Mouse (Mus musculus): Measurements from ENCODE around the gene Uck1.
A peak's percentile ranks its signal among the peaks of the same experiment; 100 is the strongest.
"Not testable (repeated sequence)": the region's sequence is repeated elsewhere in the genome, so short reads cannot be mapped to it uniquely, and the experiment has no call there.

Gene Uck1

DNA sequence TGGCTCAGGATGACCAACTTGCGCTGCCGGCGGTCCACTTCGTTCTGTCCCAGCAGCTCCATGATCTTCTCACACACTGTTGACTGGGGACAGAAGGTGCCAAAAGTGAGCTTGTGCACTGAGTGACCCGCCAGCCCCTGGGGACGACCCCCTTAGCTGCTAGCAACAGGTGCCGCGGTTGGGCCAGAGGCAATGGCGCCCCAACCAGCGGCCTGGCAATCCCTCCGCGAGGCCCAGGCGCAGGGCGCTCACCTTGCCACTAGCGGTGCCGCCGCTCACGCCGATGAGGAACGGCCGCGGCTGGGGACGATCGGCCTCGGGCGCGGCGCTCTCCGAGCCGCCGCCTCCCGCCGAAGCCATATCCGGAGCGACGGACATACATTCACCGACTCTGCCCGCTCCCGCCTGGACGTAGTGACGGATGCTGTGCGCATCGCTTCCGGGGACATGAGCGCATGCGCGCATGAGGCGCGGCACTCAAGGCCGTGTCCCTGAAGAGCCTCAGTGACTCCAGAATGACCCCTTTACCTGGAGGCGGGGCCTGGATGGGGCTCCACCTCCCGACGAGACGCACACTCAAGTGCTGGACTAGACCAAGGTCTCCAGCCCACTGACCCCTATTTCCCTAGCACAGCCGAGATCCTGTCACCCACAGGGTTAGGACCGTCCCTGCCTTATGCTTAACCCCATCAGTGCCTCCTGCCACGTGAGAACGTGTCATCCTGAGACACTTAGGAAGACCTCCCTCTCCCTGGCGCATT is at the start of gene Uck1:
Uck1 (minus strand) TSS at position 503 of the 761 bp plus-strand sequence.
- peak; percentile 93 for ATAC-seq (ENCODE audit: insufficient number of reproducible peaks, low FRiP score, low TSS enrichment)

DNA sequence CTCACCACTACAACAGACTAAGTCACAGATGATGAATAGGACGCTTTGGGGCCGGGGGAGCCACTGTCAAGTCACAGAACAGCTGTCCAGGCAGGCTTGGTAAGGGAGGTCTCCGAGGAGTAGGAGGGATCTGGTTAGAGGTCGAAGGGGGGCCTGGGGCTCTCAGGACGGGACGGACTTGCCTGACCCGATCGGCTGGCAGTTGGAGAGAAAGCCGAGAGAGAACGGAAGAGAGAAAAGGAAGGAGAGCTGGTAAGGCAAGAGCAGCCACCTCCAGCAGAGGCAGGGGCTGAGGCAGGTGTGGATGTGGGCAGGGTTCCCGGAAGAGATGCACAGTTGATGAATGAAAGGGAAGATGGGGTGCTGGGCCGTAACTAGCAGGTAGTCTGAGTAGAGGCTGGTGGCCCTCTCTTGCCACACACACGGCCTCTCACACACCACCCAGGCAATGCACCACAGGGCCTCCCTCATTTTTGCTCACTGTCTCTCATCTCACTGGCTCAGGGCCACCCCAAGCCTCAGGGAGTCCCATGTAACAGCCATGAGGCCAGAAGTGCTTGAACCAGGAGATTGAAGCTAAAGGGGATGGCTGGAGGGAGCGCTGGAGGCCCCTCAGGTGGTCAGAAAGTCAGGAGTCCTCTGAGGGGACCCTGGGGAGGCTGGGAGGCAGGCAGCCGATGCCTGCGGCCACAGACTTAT is 49.1 kb upstream of the Uck1 start:
- no peak for ATAC-seq (ENCODE audit: insufficient number of reproducible peaks, low FRiP score, low TSS enrichment)

- no peak for ATAC-seq (ENCODE audit: insufficient number of reproducible peaks, low FRiP score, low TSS enrichment)
Observed at GRCm38 (mm10) chr2:32307941-32308760, 48.2 kb upstream of the Uck1 start.

GRCm38 (mm10) chr2:32307247-32307798 is 47.4 kb upstream of the Uck1 start:
- ATAC-seq (ENCODE audit: insufficient number of reproducible peaks, low FRiP score, low TSS enrichment): no peak

DNA sequence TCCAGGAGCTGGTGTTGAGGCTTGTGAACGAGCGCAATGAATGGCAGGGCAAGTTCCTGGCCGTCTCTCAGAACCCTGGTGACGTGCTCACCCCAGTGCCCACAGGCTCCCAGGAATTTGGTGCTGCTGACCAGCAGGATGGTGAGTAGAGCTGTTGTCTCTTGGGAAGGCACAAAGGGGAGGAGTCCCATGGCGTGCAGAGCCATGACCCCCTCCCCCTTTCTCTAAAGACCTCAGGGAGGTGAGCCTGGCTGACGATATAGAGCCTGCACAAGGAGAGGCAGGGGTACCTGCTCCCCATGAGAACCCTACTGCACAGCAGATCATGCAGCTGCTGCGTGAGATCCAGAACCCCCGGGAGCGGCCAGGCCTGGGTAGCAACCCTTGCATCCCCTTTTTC is 46.2 kb upstream of the Uck1 start:
- ATAC-seq (ENCODE audit: insufficient number of reproducible peaks, low FRiP score, low TSS enrichment): no peak

GRCm38 (mm10) chr2:32305668-32306067 is 45.7 kb upstream of the Uck1 start:
- no peak for ATAC-seq (ENCODE audit: insufficient number of reproducible peaks, low FRiP score, low TSS enrichment)

DNA sequence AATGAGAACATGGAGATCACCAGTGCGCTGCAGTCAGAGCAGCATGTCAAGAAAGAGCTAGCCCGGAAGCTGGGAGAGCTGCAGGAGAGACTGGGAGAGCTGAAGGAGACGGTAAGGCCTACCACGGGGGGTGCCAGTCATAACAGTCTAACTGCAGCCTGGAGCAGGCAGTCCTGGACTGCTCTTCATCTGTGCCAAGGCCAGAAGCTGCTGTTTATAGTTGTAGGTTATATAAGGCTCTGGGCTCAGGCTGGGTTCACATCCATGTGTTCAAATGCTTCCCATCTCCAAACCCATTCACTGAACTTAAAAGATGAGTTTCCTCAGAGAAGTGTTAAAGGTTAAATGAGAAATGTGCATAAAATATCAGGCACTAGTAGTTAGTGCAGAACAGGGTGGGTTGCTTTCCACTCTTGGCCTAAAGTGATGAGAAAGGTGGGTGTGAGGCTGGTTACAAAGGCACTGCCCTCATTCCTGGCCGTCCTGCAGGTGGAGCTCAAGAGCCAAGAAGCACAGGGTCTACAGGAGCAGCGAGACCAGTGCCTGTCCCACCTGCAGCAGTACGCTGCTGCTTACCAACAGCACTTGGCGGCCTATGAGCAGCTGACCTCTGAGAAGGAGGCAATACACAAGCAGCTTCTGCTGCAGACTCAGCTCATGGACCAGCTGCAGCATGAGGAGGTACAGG is 44.3 kb upstream of the Uck1 start:
- ATAC-seq (ENCODE audit: insufficient number of reproducible peaks, low FRiP score, low TSS enrichment): 0 out of 2 replicates have a peak, but pooled peaks have one; percentile 14

- ATAC-seq (ENCODE audit: insufficient number of reproducible peaks, low FRiP score, low TSS enrichment): no peak
Observed at GRCm38 (mm10) chr2:32302952-32303351, 43.0 kb upstream of the Uck1 start.

- ATAC-seq (ENCODE audit: insufficient number of reproducible peaks, low FRiP score, low TSS enrichment): no peak
Observed at GRCm38 (mm10) chr2:32299469-32299868, 39.5 kb upstream of the Uck1 start.

DNA sequence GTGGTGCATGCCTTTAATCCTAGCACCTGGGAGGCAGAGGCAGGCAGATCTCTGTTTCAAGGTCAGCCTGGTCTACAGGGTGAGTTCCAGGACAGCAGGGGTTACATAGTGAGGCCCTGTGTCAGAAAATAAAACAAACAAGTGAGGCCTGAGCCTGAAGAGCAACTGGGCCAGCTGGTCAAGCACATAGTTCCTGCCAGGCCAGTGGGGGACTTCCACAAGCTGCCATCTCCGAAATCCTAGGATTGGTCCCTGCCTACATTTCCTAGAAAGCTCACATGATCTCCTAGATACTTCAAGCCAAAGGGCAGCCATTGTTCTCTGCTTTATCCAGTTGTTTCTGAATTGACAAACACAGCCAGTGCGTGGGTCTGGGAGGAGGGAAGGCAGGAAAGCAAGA is 35.9 kb upstream of the Uck1 start:
- ATAC-seq (ENCODE audit: insufficient number of reproducible peaks, low FRiP score, low TSS enrichment): not testable (repeated sequence)

GRCm38 (mm10) chr2:32295285-32295684 is 35.3 kb upstream of the Uck1 start:
- ATAC-seq (ENCODE audit: insufficient number of reproducible peaks, low FRiP score, low TSS enrichment): no peak

- no peak for ATAC-seq (ENCODE audit: insufficient number of reproducible peaks, low FRiP score, low TSS enrichment)
Observed at GRCm38 (mm10) chr2:32294348-32294747, 34.4 kb upstream of the Uck1 start.

GRCm38 (mm10) chr2:32289578-32289977 is 29.6 kb upstream of the Uck1 start:
- no peak for ATAC-seq (ENCODE audit: insufficient number of reproducible peaks, low FRiP score, low TSS enrichment)

DNA sequence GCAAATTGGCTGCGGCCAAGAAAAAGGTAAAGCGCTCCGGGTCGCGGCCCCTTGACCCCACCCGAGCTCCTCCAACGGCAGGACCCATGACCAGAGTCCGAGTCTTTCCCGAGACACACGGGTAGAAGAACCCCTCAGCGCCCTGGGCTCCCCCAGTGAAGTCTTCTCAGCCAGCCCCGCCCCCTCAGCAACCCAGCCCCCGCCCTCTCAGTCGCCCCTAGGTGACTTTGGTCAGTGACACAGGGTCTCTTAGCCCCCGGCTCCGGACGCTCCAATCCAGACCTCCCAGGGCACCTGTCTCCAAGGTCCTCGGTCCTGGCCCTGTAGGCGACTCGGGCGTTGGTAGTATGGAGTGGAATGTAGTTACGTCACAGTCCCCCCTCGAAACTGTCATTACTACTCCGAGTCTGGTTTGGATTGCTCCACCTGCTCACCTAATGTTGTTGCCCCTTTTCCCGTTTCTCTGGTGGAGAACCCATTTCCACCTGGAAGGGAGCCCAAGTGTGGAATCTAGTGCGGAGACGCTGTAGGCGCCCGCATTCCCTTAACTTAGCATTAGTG is 28.5 kb upstream of the Uck1 start:
- ATAC-seq (ENCODE audit: insufficient number of reproducible peaks, low FRiP score, low TSS enrichment): peak; percentile 21; the same call in 1 of the 2 replicates

- ATAC-seq (ENCODE audit: insufficient number of reproducible peaks, low FRiP score, low TSS enrichment): peak; percentile 98
Observed at GRCm38 (mm10) chr2:32287923-32288367, 28.0 kb upstream of the Uck1 start, which contains the start of gene Swi5. Gene Swi5, minus strand, starts transcription at chr2:32288075.

DNA sequence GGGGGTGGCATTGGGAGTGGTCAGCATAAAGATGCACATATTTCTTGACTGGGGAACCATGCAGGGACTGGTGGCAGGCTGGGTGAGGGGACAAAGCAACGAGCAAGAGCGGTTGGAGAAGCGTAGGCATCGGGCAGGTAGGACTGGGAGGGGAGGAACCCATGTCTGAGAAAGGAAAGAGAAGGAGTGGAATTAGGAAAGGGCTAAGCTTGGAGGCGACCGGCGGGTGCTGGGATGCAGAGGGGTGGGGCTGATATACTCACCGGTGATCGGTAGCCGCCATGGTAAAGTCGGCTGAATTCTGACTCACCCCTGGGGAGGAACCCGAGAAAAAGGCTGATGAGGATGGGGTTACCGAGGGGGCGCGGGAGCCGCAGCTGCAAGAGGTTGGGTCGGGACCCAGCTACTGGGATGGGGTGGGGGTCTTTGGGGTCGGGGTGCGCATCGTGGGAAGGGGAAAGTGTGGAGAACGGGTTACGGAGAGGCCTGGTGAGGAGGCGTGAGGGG is 27.4 kb upstream of the Uck1 start, which contains the start of gene Golga2:
Golga2 (plus strand) TSS at position 51 of the 507 bp plus-strand sequence.
- 0 out of 2 replicates have a peak, but pooled peaks have one; percentile 11 for ATAC-seq (ENCODE audit: insufficient number of reproducible peaks, low FRiP score, low TSS enrichment)

- no peak for ATAC-seq (ENCODE audit: insufficient number of reproducible peaks, low FRiP score, low TSS enrichment)
Observed at GRCm38 (mm10) chr2:32283986-32284385, 24.0 kb upstream of the Uck1 start.

DNA sequence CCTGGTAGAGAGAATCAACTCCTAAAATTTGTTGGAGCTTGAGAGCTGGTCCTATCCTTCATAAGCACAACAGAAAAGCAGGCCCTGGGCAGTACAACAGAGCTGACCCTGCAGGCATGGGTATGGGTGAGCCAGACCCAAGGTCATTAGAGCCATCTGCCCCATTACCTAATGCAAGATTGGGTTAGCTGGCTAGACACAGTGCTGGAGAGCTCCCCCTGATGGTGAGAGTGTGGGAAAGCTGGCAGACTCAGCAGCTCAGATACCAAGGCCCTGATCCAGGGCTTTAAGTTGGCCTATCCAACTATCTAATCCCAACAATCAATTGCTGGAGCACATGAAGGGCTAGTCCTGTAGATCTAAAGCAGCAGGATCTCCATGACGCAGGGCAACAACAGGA is 22.8 kb upstream of the Uck1 start:
- ATAC-seq (ENCODE audit: insufficient number of reproducible peaks, low FRiP score, low TSS enrichment): peak; percentile 58; the same call in 1 of the 2 replicates

DNA sequence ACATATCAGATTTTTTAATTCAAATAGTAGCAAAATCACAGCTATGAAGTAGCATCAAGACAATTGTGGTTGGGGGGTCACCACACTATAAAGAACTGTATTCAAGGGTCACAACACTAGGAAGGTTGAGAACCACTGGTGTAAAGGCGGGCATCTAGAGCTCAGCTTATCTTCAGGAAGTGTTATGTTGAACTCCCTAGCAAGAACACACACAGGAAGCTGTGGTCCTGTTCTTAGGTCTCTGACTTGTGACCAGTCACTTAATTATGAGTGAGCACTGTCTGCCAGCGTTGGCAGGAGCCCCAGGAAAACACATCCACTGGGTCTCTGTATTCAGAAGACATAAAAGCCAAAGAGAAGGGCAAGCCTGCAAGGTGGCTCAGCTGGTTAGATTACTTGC is 22.3 kb upstream of the Uck1 start:
- ATAC-seq (ENCODE audit: insufficient number of reproducible peaks, low FRiP score, low TSS enrichment): no peak
